Mouse (Mus musculus): ENCODE results near the gene Nacc1.

Gene Nacc1

DNA sequence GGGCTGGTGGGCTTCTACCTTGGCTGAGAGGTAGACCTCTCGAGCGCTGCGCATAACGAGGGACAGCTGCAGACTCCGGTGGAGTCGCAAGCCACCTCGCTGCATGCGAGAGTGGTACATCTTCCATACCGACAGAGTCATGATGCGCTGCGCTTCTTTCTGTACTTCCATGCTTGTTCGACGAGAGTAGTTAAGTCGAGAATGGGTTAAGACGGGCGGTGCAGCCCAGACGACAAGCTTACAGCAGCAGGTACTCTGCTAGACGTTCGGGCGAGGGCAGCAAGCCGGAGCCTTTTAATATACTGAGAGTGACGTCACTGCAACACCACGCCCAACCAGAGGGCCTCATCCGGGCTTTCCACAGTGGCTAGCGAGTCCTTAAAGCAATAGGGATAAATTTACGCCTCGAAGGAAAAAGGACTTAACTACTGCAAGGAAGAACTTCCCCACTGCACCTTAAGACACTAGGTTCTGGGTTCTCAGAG is 25.0 kb downstream of the Nacc1 start, which contains the start of gene Ier2:
Ier2 (minus strand) TSS at position 272 of the 485 bp plus-strand sequence.
- DNase-seq (ENCODE audit: low read depth): peak; percentile 97

DNA sequence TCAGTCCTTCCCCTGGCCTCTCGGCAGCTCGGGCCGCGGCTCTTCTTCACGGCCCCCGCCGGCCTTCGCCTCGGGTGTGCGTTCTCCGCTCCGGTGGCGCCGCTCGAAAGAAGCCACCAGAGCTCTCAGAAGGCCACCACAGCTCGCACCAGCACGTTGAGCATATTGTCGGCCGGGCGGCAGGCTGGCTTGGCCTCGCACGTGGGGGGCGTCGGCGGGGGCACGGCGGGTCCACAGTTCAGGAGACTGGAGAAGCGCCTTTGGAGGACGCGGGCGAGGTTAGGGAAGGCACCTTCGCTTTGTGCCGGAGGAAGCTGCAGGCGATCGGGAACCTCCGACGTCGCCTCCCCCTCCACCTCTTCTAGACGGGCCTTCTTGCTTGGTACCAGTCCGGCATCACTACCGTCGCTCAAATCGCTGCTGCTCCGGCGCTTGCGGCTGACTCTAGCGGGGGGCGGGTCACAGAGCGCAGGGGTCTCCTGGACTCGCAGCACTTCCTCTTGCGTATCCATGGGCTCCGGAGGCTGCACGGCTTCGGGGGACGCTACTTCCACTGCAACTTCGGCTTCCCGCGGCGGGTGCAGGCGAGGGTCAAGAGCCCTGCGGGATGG is 25.6 kb downstream of the Nacc1 start:
- DNase-seq (ENCODE audit: low read depth): no peak

DNA sequence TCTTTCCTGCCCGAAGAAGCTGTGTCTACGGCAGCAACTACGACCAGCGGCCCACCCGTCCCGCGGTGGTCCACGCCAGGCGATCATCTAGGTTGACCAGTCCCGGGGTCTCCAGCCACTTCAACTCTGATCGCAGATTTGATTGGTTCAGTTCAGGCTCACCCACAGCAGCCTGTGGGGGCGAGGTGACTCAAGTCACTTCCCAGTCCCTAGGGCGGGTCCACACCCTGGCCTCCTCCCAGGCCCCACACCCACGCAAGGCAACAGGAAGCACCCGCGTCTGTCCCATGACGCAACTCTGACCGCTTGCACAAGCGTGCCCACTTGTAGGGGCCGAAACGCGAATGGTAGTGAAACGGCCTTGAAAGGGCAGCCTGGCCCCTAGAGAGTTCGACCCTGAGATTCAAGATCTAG is 26.2 kb downstream of the Nacc1 start:
- peak; percentile 91 for DNase-seq (ENCODE audit: low read depth)

DNA sequence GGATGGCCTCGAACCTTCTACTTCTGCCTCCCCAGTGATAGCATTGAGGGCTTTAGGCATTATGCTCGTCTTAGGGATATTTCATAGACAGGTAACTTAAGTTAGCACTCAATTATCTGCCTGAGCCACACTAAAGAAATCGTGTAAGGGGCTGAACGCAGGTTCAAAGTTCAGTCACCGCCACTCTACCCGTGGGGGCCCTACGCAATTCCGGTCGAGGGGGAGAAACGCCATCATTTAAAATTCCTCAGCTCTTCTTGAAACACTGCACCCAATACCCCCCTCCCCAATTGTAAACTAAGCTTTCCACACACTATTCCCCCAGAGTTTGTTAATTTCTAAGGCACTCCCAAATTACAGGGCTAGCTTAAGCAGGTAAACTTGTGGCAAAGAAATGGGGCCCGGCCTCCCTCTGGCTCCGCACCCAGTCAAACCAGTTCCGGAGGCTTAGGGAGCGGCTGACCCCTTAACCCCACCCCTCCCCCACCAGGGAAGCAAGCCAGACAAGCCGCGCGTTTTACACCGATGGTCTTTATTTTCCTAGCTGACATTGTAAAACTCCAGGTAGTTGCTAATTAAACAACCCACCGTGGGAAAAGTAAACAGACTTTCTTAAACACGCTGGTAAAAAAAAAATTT is 26.7 kb downstream of the Nacc1 start:
- peak; percentile 62 for DNase-seq (ENCODE audit: low read depth)

DNA sequence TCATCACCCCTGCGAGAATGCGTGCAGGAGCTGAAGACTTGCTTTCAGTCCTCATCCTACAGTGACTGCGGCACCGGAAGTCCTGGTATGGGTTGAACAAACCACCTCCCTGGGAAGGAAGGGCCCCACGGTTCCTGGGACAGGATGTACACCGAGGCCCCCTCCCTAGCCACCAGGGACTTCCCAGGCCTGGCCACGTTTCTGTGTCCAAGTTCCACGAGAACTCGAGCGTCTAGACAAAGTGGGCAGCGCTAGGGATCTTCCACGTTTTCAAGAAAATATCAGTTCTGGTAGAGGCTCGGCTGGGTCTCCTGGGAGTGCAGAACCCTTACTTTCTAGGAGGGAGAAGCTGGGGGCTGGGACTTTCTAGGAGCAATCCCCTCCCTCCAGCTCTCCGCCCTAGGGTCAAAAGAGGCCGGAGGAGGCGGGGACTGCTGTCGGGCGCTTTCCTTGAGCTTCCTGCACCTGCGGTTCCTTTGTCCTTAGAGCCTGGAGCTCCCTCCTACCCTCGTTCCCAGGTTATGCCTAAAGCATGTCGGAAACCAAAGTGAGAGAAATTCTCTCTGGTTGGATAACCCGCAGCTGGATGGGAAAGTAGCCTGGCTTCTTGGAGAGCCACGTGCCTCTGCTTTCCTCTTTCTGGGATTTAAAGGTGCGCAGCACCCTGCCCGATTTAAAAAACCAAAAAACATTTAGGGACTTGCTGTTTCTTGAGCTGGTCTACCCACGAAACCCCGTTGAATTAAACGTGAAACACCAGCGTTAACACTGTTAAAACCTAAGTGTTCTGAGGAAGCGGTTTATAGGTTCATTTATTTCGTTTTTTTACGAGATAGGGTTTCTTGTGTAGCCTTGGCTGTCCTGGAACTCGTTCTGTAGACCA is 27.5 kb downstream of the Nacc1 start:
- DNase-seq (ENCODE audit: low read depth): peak; percentile 37

DNA sequence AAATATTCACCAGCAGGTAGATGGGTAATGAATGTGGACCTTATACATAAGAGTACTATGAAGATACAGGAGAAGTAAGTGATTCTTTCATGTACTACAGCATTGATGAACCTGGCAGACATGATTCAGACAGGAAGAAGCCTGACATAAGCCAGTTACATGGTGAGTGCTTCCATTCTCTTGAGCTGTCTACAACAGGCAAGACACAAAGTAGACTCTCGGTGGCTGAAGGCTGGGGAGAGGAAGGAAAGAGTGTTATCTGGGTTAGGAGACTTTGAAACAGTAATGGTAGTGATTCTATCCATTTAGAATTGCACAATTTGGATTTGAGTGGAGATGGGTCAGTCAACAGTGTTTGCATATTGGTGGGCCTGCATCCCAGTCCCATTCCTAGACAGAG is 28.7 kb downstream of the Nacc1 start:
- DNase-seq (ENCODE audit: low read depth): no peak

DNA sequence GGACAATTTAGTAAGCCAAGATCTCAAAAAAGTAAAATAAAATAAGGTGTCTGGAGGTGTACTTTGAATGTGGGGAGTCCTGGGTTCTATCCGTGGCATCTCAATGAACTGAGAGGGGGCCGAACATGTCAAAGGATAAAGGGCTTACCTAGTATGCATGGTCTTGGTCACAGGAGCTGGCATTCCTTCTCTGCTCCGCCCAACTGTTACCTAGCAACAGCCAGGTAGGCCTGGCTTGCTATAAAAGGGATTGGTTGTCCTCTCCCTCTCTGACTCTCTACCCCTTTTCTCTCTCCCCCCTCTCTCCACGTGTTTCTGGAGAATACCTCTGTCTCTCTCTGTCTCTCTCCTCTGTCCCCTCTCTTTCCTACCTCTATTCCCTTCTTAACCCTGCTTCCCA is 30.0 kb downstream of the Nacc1 start:
- no peak for DNase-seq (ENCODE audit: low read depth)

DNA sequence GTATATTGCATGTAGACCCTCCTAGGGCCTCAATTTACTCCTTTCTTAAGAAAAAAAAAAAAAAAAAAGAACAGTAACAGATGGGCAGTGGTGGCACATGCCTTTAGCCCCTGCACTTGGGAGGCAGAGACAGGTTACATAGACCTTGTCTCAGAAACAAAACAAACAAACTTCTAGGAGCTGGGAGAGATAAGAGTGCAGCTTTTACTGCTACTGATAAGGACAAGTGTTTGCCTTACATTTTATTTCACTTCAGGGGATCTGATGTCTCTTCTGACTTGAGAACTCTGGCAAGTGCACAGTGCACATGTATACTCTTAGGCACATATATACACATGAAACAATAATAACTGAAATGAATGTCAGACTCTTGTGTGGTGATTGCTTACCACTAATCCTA is 30.5 kb downstream of the Nacc1 start:
- no peak for DNase-seq (ENCODE audit: low read depth)

DNA sequence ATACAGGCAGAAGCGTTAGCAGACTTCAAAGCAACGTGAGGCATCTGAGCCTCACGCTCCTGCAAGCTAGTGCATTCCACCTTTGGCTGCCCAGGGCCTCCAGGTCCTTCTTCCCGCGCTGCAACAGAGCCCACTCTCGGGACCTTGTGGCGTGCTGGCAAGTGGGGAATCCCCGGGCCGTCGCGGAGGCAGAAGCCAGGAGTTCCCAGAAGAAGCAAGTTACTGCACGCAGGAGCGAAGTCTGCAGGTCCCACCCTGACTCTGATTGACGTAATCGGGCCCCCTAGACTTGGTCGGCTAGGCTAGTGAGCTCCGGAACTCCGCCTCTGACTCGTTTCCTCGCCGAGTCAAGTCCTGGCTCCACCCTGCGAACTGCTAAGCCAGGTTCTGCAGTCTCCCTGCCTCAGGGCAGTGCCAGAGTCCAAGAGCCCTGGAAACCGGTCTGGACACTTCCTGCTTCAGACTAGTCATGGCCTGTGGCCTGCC is 31.0 kb downstream of the Nacc1 start:
- peak; percentile 88 for DNase-seq (ENCODE audit: low read depth)

DNA sequence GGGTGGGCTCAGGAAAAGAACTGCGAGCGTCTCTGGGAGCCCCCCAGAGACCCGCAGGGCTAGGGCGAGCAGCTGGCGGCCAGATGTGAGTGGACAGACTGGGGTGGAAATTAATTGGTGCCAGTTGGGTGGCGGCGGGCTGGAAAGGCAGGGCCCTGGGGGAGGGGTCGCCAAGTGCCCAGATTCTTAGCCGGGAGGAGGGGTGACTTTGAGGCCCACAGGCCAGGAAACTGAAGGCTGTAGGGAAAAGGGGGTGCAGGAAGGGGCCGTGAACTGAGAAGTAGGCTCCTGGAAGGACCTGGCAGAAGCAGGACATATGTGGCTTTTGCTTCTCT is 31.5 kb downstream of the Nacc1 start:
- DNase-seq (ENCODE audit: low read depth): no peak

DNA sequence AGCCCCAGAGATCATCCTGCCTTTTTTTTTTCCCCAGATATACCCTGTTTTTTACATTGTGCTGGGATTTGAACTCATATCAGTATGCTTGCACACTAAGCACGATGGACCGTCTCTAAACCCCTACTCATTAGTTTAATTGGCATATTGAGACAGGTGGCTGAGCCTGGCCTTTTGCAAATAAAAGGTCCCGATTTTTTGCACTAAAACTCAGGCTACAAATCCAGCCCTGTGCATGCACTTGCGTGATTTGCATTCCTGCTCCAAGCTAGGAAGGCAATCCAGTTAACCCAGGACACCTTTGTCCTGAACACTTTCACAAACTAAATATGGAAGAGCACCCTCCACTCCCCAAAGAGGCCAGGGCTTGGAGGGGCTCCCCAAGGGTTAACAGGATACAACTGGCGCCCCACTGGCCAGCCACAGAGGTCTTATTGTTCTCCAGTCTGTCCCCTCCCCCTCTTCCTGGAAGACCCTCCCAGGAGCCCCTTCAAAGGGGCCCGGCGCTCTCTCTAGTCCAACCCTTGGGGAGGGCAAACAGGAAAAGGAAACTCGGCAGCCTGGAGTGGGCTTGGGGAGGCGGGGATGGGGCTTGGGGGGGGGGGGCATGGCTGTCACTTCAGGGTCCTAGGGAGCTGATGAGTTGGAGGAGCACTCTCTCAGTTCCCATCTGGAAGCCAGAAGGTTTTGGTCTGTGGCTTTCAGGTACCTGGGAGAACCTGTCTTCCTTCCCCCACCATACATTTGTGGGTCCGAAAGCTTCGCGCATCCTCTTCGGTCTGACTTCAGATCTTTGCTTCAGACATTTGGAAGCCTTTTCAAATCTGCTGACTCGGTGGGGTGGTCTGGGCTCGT is 32.1 kb downstream of the Nacc1 start:
- no peak for DNase-seq (ENCODE audit: low read depth)

DNA sequence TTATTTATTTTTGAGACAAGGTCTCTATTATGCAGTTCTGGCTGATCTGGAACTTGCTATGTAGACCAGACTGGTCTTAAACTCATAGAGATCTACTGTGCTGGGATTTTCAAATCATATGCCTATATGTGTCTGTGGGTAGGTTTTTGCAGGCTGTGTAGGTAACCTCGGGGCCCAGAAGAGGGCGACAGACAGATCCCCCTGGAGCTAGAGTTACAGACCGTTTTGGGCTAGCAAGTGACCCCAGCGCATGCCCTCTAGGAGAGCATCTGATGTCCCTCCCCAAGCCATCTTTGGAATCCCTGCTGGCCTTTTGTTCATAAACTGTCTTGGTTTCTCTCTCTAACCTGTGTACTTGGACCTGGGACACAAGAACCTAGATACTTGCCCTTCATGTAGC is 33.1 kb downstream of the Nacc1 start:
- DNase-seq (ENCODE audit: low read depth): no peak

DNA sequence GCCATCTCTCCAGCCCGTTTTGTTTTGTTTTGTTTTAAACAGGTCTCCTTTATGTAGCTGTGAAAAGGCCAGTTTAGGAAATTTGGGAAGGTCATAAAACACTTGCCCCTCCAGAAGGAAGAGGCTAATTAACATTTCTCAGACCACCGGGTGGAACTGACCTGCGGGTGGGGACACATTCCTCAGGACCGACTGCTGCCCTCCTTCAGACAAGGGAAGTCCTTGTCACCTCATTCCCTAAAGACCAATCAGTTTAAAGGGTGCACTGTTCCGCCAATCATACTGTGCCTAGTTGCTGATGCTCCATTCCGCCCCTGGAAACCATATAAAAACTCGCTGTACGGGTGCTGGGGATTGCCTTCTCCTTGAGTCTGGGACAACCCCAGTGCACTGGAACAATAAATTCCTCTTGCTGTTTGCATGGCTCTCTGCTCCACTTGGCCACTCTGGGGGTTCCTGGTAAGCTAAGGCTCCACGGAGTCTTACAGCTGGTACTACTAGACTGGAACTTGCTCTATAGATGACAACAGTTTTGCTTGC is 34.5 kb downstream of the Nacc1 start:
- DNase-seq (ENCODE audit: low read depth): no peak

DNA sequence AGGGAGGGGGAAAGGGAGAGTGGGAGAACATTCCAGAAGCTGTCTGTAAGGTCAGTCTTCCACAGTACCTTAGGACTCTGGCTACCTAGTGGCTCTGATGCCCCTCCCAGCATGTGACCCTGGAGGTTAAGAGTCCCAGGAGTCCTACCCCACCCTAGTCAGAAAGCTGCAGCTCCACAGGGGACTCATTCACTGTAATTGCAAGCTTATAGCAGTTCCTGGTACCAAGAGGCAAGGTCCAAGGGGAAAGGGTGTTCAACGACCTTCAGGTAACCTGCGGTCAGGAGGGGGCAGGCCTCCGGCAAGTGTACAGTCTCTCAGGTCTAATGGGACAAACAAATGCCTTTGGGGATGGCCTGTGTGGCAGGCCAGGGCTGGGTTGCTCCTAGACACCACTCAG is 37.4 kb downstream of the Nacc1 start:
- DNase-seq (ENCODE audit: low read depth): no peak

DNA sequence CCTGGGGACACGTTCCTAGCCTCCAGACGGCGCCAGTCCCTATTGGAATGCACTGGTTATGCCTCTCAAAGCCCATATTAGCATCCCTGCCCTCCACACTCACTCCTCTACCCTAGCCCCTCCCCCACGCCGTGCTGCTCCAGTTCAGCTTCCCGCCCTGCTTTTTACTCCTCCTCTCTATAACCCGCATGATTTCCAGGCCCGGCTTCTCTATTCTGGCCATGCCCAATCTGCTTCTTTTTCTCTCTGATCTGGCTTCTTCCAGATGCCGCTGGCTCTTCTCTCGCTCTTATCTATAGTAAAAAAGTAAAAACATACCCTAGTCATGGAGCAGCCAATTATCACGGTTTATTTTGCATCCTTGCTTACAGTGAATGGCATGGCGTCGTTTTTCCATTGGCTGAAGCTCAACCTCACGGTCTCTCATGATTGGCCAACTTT is 40.2 kb downstream of the Nacc1 start:
- DNase-seq (ENCODE audit: low read depth): no peak

DNA sequence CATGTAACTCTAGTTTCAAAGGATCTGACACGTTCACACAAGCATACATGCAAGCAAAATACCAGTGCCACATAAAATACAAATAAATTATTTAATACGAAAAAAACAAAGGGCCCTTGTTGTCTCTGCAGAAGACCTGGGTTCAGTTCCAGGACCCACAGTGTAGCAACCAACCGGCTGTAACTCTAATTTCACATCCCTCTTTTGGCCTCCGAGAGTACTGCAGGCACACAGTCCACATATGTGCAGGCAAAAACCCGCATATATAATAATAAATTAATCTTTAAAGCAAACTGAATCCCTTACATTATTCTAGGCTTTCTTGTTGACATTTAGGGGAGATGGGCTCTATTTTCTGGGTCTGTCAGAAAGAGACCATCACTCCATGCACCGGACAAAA is 40.9 kb downstream of the Nacc1 start:
- peak; percentile 38 for DNase-seq (ENCODE audit: low read depth)

DNA sequence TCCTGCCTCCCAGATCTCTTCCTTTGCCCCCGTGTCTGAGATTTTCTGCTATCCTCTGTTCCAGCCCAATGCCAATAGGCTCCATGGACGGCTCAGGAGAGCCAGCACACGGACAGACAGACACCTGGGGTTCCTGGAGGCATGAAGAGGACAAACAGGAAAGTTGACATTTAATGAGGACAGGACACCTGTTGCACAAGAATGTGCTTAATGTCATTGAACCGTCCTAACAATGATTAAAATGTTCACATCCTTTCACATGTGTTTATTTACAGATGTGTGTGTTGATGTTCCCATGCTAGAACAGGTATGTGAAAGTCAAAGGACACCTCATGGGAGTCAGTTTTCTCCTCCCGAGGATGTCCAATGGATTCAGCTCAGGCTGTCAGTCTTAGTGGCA is 44.6 kb downstream of the Nacc1 start:
- no peak for DNase-seq (ENCODE audit: low read depth)

DNA sequence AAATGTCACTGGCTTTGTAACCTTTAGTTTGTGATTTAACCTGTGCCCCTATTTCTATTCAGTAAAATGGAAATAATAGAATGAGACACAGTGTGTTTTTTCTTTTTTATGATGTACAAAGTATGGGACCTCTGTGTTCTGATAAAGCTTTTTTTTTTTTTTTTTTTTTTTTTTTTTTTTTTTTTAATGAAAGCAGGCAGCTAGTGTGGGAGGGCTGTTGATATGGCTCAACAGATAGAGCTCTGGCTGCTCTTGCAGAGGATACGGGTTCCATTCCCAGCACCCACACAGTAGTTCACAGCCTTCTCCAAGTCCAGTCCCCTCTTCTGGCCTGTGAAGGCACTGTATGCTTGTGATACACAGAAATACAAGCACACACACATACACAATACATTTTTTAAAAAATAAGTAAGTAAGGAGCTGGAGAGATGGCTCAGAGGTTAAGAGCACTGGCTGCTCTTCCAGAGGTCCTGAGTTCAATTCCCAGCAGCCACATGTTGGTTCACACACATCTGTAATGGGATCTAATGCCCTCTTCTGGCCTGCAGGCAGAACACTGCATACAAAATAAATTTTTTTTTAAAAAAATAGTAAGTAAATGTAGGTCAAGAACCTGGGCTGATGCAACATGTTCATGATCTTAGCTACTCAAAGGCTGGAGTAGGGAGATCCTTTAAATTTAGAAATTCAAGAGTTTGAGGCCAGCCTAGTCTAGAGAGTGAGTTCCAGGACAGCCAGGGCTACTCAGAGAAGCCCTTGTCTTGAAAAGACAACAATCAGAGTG is 45.9 kb downstream of the Nacc1 start:
- peak; percentile 38 for DNase-seq (ENCODE audit: low read depth)

DNA sequence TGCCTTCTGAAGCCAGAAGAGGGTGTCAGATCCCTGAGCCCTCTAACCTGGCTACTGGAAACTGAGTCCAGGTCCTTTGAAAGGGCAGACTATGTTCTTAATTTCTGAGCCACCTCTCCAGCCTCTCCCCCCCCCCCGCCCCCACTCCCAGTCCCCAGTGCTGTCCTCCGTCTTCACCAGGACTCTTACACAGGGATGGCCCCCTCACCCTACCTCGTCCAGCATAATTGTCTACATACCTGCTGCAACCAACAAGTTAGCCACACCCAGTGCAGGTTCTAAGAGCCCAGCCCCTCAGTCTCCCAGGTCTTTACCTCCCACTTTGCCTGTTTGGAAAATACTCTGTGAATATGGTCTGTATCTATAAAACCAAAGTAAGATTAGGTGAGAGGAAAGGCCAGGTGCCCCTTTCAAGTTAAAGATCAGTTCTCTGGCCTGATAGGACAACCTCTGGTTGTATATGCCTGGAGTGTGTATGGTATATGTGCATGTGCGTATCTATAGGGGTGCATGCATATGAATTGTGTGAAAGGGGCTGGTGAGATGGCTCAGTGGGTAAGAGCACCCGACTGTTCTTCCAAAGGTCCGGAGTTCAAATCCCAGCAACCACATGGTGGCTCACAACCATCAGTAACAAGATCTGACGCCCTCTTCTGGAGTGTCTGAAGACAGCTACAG is 46.9 kb downstream of the Nacc1 start:
- no peak for DNase-seq (ENCODE audit: low read depth)

DNA sequence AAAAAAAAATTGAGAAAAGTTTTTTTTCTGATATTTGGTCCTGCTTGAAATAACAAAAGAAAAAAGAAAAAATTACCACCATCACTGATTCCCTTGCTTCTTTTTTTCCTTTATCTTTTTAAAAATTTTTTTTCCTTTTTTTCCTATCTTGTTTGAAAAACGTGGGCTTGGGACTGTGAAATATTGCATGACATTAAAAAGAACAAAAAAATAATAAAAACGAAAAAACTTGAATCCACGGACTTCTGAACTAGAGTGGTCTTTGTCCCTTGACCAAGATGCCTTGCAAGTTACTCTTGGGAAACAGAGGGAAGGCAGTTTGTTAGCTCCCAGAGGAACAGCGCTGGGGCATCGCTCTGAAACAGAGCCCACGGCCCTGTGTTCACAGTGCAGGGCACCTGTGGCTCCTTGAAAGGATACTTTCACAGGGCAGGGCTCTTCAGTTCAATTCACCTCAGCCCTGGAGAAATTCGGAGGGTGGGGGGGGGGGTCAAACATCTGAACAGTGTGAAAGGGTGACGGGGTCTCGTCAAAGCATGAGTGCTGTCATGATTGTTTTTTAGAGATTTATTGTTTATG is 47.6 kb downstream of the Nacc1 start:
- DNase-seq (ENCODE audit: low read depth): no peak
